Mouse (Mus musculus) right cerebral cortex, postnatal 14 days (tissue): ENCODE data around the gene Gm17606.
A peak's percentile ranks its signal among the peaks of the same experiment; 100 is the strongest.
"Not testable (repeated sequence)": the region's sequence is repeated elsewhere in the genome, so short reads cannot be mapped to it uniquely, and the experiment has no call there.

Experiments used
- DNase-seq: peaks from one replicate; pipeline ENCODE4 v3.0.0; 2022

The Gm17606 gene

DNA sequence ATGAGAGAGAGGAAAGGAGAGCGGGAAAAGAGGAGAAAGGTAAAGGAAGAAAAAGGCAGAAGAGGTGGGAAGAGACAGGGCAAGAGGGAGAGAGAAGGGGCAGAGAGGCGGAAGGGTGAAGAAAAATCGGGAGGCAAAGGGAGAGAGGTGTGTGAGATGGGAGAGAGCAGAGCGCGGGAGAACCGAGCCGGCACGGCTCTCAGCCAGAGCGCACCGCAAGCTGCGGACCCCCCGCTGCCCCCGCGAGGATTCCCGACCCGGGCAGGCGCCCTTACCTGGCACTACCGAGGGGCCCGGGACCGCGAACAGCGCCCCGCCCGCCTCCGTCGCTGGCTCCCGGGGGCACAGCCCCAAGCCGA is at the start of gene Gm17606:
Gene Gm17606, plus strand, starts transcription at position 7 of the 359 bp plus-strand sequence.
- no peak for DNase-seq

DNA sequence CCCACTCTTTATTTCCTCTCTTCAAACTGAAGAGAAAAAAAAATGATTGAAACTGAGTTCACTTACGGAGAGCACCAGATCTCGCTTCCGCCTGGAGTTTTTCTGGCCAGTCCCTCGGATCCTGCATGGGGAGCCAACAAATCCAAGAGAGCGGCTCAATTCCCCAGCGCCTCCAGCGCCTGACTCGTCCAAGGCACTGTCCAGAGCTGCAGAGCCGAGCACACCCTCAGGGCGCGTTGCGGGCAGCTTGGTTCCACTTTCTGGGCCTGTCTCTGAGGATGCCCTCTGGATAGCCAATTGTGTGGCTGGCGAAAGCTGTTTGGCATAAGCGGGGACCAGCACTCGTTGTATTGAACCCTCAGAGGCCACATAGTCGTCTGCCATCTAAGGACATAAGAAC is 49.7 kb upstream of the Gm17606 start:
- no peak for DNase-seq

DNA sequence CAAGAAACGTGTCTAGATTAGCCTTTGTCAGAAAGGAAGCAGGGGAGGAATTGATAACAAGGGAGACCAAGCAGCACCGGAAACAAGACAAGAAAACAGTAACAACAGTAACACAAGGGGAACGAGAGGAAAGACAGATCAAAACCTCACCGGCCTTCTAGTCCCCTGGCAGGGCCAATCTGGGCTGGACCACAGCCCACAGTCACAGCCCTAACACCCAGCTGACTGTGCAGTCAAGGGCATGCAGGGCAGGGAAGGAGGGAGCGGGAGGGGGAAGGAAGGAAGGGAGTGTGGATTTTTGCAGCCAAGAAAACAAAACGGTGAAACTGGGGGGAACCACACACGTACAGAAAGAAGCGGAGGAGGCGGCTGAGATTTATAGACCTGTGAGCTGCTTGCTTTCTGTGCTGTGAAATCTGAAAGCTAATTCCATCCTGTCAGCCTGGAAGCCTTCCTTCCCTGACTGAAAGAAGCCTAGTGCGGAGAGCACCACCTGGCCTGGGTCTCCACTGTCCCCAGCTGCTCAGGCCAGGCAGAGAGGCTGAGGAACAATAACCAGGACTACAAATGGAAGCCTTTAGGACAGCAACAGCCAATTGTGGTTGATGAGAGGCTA is 48.3 kb upstream of the Gm17606 start:
- DNase-seq: no peak

DNA sequence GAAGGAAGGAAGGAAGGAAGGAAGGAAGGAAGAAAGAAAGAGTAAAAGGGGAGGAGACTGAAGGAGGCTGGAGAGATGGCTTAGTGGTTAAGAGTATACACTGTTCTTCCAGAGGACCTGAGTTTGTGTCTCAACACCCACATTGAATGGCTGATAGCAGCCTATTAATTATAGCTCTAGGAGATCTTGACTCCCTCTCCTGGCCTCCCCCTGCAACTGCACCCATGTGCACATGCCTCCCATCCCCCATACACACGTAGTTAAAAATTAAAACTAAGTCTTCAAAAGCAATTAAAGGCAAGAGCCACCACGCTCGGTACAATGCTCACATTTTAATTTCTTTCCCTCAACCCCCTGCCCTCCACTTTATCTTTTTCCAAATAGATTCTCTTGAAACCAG is 46.7 kb upstream of the Gm17606 start:
- DNase-seq: no peak

DNA sequence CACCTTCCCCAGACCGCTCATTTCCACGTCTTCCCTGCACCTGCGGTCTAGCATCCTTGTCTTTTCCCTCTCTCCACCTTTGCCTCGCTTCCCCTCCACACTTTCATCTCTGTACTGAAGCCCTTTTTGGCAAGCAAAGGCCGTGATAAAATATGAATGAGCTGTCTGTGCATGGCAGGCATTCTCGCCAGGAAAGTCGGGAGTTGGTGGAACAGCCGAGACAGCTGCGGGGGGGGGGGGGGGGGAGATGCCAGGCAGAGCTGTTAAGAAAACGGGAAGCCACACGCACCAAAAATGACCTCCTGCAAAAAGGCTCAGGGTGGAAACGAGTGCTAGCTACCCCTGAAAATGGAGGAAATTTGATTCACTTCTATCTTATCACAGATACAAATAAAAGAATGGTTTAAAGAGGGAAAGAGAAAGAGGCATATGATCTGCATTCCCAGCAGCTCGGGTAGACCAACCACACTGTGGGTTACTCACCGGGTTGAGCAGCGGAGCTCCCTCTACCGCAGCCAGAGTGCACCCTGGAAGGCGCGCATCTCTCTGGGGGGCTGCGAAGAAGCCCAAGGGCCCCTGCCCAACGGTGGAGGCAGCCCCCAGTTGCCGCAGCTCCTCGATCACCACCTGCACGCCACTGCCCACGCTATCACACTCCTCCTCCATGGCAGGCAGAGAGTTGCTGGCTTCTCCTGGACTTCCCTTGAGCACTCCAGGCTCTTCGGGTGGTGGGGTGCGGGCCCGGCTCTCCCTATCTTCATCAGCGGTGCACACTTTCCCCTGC is 45.9 kb upstream of the Gm17606 start:
- no peak for DNase-seq

DNA sequence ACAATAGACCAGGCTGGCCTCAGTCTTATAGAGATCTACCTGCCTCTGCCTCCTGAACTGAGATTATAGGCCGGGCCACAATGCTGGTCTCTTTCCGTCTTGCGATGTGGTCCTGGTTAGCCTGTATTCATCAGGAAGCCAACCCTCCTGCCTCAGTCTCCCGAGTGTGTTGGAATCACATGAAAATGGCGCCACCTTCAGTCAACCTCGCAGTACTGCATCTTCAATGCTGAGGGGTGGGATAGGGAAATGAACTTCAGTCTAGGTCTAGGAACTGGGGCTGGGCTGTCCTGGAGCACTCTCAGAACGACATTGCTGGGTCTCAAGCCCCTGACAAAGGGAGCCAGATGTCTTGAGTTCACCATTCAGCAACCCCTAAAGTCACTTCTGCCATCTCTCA is 43.7 kb upstream of the Gm17606 start:
- DNase-seq: no peak

DNA sequence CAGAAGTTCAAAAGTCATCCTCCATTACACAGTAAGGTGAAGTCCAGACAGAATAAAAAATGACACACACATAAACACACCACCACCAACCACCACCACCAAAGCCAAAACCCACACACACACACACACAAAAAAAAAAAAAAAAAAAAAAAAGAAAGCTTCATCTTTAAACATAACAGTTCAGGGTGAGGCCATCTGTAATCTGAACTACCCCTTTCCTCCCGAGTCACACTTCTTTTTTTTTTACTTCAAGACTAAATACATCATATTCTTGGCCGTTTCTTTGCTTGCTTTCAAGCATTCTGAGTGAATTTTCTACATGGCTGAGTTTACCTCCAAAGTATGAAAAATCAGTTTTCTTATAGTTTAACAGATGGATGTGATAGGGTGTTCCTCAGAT is 39.2 kb upstream of the Gm17606 start:
- no peak for DNase-seq

DNA sequence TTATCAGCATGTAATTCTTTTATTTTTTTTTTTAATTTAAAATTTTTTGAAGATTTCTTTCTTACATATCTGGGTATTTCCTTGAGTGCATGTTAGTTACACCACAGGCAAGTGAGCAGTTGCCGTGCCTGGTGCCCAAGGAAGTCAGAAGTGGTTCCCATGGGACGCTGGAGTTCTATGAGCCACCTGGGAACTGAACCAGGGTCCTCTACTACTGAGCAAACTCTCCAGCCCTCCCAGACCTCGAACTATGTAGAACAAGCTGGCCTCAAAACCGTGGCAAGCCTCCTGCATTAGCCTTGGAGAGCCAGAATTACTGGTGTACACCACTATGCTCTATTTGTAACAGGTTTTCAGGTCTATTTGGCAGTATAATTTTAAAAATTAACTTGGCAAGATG is 38.1 kb upstream of the Gm17606 start:
- DNase-seq: no peak

DNA sequence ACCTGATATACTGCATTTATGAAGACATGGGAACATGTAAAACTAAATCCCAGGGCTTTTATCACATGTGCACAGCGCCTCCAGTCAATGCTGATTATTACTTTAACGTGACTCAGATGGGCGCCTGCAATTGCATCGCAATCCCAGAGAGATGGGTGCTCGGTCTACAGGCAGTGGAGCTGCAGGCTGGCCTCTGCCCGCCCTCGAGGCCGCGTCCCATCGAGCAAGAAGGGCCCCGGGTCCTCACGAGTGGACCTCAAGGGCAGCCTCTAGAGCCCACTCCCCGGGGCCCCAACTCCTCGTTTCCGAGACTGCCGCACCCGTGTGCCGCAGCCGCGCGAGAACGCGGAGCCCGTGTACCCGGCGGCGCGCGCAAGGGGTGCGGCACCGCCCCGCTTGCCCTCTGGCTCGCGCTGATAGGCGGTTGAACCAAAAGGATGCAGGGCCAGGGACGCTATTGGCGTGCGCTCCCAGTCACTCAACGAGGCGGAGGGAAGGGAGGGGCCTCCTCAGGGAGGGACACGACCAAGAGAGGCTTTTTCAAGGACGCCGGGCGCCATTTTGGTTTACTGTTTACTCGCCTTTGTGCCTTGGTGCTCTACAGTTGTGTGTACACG is 37.6 kb upstream of the Gm17606 start:
- peak; percentile 95 for DNase-seq

DNA sequence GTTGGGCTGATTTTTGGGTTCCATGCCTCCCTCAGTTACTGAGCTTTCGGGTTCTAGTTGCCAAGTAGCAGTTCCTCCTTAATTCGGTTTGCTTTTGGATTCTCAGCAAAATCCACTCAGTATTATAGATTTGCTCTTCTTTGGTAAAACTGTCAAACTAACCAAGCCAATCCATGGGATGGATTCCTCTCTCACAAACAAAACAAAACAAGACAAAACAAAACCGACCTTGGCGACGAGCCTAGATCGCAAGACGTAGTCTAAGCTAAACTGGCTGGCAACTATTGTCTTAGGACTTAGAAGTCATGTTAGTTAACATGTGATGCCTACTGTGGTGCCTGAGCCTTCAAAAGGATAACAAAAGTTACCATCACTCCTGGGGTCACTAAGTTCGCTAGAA is 37.1 kb upstream of the Gm17606 start:
- no peak for DNase-seq

DNA sequence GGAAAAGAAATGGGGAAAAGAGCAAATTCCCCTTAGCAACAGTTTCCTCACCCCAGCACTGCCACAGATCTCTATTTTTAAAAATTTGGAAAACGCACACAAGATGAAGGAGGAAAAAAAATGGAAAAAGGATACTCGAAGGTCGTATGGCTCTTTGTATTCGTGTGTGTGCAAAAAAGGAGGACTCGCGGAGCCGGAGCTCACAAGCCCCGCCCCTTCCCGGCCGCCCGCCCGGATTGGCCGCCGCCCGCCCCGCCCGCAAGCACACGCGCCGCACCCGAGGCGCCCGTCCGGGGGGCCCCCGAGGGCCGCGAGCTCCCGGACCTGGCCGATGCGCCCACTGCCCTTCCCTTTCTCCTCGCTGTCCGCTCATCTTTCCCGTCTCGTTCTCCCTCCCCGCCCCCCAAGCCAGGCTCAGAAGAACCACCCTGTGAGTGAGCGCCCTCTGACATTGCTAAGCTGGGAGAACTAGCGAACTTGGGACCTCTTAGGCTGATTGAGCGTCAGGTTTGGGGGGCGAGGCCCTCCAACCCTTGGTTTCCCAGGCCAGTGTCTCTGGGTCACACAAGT is 34.9 kb upstream of the Gm17606 start, which contains the start of gene 4931414P19Rik:
Gene 4931414P19Rik, minus strand, starts transcription at position 242 of the 570 bp plus-strand sequence.
- DNase-seq: peak; percentile 77

DNA sequence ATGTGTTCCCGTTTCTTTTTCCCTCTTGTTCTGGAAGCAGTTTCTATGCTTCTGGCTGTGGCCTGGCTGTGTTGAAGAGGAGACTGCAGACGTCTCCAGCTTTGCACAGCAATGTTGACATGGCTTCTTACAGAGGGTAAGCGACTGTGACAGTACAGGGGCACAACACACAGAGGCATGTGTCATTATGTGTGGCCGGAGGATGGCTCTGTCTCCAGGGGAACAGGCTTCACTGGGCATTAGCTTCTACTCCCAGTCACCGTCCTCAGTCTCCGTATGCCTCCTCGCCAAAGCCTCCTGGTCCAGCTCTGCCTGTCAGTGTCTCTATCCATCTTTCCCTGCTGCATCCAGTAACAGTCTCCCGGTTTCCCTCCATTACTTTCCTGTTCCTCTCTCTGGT is 33.5 kb upstream of the Gm17606 start:
- DNase-seq: no peak

DNA sequence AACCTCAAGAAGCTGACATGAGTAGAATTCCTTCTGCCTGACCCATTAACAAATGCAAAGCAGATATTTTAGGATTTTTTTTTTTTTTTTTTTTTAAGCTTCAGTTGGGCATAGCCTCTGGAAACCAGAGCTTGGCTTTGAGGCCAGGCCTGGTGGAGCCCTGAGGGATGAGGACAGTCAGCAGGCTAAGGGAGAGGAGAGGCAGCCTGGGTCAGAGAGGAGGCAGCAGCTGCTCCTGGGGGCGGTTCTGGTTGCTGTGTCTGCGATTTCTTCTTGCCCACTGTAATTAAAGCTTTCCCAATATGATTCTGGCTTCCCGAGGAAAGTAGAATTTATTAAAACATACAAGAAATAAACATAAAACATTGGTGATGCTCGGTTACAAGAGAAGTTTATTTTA is 31.5 kb upstream of the Gm17606 start:
- no peak for DNase-seq

DNA sequence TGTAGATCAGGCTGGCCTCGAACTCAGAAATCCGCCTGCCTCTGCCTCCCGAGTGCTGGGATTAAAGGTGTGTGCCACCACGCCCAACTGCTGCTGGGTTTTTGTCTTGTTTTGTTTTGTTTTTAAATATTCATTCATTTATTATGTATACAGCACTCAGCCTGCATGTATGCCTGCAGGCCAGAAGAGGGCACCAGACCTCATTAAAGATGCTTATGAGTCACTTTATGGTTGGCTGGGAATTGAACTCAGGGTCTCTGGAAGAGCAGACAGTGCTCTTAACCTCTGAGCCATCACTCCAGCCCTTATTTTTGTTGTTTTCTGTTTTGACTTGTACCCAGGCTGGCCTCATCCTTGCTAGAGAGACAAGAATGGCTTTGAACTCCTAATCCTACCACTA is 30.8 kb upstream of the Gm17606 start:
- DNase-seq: no peak

DNA sequence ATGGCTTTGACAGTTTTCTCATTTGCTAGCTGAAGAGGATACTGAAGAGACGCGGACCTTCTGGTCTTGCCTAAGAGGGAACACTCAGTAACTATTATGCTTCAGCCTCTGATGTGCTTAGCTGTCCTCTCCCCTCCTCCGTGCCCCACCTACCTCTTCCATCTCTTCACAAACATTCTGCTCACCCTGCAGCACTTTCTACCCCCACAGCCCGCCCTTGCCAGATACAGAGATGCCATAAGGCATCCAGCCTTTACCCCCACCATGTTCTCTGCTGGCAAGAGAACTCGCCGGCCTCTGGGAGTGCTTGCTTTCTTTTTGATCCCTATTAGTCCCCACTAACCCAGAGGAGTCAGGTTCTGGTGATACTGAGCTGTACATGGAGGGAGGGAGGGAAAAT is 30.1 kb upstream of the Gm17606 start:
- no peak for DNase-seq

DNA sequence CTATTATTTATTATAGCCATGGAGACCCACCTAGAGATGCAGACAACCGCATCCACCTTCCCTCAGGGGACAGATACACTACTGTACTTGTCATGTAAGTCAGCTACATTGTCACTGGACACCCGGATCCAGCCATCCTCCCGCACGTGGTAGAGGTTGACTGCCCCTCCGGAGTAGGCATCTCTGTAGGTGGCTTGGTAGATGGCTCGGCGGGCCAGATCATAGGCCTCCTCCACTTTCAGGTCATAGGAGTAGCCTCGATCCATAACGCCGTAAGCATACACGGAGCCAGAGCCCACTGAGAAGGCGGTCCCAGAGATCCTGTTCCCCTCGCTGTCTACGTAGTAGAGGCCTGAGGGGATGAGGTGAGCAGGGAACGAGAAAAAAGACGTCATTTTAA is 26.6 kb upstream of the Gm17606 start:
- DNase-seq: not testable (repeated sequence)

DNA sequence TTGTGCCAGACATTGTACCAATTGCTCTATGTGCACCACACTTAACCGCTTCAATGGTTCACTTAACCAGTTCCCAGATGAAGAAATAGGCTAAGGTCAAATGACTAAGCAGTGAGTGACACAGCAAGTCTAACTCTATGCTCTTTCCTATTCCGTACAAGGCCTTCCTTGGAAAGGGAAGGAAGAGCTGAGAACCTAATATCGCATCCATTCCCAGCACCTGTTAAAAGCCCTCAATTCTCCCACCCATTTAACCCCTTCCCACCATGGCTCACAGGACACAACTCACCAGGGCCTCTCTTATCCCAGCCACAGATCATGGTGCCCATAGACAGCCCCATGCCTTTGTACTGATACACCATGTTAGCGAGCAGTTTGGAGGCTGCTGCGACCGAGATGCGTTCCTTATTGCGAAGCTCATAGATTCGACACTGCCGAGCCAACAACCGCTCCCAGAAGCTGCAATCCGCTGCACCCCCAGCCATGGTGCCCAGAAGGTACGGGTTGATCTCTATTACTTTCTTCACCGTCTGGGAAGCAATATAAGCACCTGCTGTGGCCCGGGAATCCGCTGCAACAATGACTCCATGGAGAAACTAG is 24.4 kb upstream of the Gm17606 start:
- DNase-seq: no peak

DNA sequence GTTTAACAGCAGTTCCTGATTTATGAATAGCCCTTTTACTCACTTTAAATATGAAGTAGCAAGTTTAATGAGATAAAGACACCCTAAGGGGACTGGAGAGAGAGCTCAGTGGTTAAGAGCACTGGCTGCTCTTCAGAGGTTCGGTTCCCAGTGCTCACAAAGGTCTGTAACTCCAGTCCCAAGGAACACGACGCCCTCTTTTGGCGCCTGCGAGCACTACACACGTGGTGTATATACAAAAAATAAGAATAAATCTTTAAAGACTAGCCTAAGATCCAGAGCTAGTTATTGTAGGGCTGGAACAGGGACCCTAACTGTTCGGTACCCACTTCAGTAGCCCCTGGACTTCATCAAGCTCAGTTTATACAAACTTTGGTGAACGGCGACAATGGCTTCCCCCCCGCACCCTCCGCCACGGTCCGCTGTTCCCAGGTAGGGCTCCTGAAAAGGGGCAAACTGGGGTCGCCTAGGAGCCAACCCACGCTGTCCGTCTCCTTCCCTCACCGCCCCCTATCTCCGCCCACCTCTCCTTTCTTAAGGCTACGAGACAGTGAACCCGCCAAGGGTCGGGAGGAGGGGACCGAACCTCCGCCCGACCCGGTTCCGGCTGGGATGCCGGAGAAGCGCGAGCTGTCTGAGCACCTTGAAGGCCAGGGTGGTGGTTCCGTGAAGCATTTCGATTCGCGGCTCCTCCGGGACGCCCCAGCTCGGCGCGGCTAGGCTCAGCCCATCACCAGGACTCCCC is 23.4 kb upstream of the Gm17606 start:
- DNase-seq: peak; percentile 29

DNA sequence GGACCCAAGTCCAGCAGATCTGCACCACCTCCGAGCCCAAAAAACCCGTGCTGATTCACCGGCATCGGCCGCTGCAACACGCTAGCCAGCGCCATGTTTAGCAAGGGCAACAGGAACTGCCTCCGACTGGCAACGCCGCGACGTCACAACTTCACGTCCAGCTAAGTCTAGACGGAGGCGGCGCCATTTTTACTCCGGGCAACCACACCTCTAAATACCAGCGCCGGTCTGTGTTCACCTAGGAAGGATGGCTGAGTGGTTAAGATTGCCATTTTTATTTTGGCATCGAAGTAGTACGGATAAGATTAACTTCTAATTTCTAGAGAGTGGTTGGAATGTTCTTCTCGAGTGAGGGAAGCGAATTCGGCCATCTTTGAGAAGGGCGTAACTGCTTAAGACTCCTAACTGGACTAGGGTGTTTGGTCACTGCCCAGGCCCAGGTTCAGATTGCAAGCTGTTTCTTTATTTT is 22.8 kb upstream of the Gm17606 start, which contains the start of gene Psmb5:
Gene Psmb5, minus strand, starts transcription at position 126 of the 469 bp plus-strand sequence.
- peak; percentile 89 for DNase-seq

DNA sequence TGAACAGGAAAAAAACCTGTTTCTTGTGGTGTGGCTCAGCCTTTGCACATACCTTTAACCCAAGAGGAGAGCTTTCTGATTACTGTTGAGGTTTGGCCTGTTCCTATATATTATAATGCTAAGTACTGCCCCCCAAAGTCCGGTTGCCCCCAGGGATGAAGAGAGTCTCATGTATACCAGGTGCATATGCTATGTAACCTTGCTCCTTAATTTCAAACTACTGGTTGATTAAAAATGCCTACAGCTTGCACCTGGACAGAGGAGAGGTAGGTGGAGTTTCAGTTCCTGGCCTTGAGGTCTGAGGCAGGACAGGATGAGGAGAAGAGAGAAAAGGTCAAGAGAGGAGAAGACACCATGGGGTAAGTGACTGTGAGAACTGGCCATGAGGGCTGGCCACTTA is 19.6 kb upstream of the Gm17606 start, which contains the start of gene Psmb11:
Gene Psmb11, plus strand, starts transcription at position 301 of the 400 bp plus-strand sequence.
- no peak for DNase-seq

DNA sequence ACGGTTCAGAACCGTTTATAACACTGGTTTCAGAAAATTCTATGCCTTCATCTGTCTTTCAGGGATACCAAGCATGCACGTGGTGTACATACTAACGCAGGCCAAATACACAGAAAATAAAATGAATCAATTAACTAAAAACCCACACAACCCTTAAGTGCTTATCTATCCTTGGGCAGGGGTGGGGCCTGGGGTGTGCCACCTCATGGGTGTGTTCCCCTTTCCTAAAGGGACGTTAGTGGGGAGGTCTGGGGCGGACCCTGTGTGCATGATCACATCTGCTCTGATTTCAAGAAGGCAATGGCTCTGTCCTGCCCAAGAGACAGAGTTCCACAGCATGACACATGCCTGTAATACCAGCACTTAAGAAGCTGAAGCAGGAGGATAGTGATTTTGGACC is 17.4 kb upstream of the Gm17606 start:
- DNase-seq: no peak

DNA sequence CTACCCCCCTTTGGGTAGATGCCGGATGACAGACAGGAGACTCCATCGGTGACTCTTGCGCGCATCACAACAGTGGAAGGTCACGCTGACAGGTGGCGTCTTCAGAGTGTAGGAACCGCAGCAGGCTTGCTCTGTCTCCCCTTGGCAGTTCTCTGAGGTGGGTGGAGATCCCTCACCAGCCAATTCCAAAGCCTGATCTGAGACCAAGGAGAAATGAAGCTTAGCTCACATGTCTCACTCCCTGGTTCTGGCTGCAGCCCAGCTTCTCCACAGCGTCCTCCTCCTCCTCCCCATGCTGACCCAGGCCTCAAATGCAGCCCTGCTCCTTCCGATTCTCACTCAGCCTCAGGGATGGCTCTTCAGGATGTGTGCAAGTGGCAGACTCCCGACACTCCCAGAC is 15.8 kb upstream of the Gm17606 start:
- no peak for DNase-seq
